In genomic region chr1:62629952-62630351, GRCm38 (mm10) we compare ENCODE assay signal across 16 mouse cellular contexts.
DNase-seq lines count a peak whose midpoint lies in the region; ATAC-seq lines count a peak whose summit lies in the region.
"Had no signal": no experiment of that assay in that cellular context is flagged by ENCODE, and none has a peak within 500 bp of the region (broad histone marks: within the 10 kb centered on the region; RNA-seq: fewer than 3 reads in every experiment).

No protein-coding gene starts in this region.

- H3K4me3 ChIP-seq in midbrain, embryonic 11.5 days (ENCODE audit: low read depth, low read length) = no peak overlapping the region
- no peak overlapping the region for H3K4me3 ChIP-seq in midbrain, embryonic 13.5 days (replicated peaks)
- H3K4me3 ChIP-seq: forebrain, embryonic 10.5 days; gastrocnemius, adult 2 months; layer of hippocampus, adult 2 months; left cerebral cortex, adult 2 months; neural tube, embryonic 15.5 days had no signal

- no peaks in the 10 kb centered on the region for H3K27me3 ChIP-seq in midbrain, embryonic 11.5 days (ENCODE audit: control insufficient read depth, insufficient read depth, low read length)
- H3K27me3 ChIP-seq in midbrain, embryonic 13.5 days = no peaks in the 10 kb centered on the region
- H3K27me3 ChIP-seq: neural tube, embryonic 15.5 days had no signal

- H3K4me2 ChIP-seq in midbrain, embryonic 11.5 days = no peak overlapping the region
- no peak overlapping the region for H3K4me2 ChIP-seq in midbrain, embryonic 13.5 days (replicated peaks)
- H3K4me2 ChIP-seq: neural tube, embryonic 15.5 days had no signal

- no peak overlapping the region for H3K9ac ChIP-seq in midbrain, embryonic 11.5 days (ENCODE audit: low read length)
- no peak overlapping the region for H3K9ac ChIP-seq in midbrain, embryonic 13.5 days (replicated peaks)
- H3K9ac ChIP-seq: neural tube, embryonic 15.5 days had no signal

- WGBS in midbrain, embryonic 11.5 days = 80% methylated on average over 1 of the region's 1 CpGs
- WGBS in midbrain, embryonic 13.5 days = 81% methylated on average over 1 of the region's 1 CpGs

- no peaks in the 10 kb centered on the region for H3K4me1 ChIP-seq in midbrain, embryonic 11.5 days (ENCODE audit: control insufficient read depth, insufficient read depth, low read length)
- H3K4me1 ChIP-seq in midbrain, embryonic 13.5 days (replicated peaks) = 0 out of 2 replicates have a peak, but pooled peaks cover 4% of the 10 kb centered on the region
- H3K4me1 ChIP-seq: forebrain, embryonic 10.5 days; neural tube, embryonic 15.5 days had no signal

- peak; percentile 12 for DNase-seq in gastrocnemius, postnatal 10 days
- no peak for DNase-seq in gastrocnemius, postnatal 25 days
- DNase-seq in midbrain, embryonic 11.5 days (ENCODE audit: low spot score, missing footprints) = peak; percentile 76
- peak; percentile 26 to 35 for DNase-seq in lung, adult 18-20 months
- DNase-seq in lung, postnatal 4 days = peak; percentile 33 to 70
- no peak for DNase-seq in urinary bladder, adult 18-20 months (ENCODE audit: low spot score in 2 of 2)
- DNase-seq: cerebellum, adult 2 months; gastrocnemius, adult 2 months; liver; retina, postnatal 1 day had no signal

- H3K36me3 ChIP-seq in midbrain, embryonic 11.5 days (ENCODE audit: control insufficient read depth, insufficient read depth, low read length) = no peaks in the 10 kb centered on the region
- H3K36me3 ChIP-seq in midbrain, embryonic 13.5 days = no peaks in the 10 kb centered on the region
- H3K36me3 ChIP-seq: forebrain, embryonic 10.5 days; G1E; neural tube, embryonic 15.5 days had no signal

- H3K9me3 ChIP-seq in midbrain, embryonic 11.5 days (ENCODE audit: control insufficient read depth, low read length) = no peaks in the 10 kb centered on the region
- no peaks in the 10 kb centered on the region for H3K9me3 ChIP-seq in midbrain, embryonic 13.5 days
- H3K9me3 ChIP-seq: forebrain, embryonic 10.5 days; G1E; neural tube, embryonic 15.5 days had no signal

- H3K27ac ChIP-seq in midbrain, embryonic 11.5 days (ENCODE audit: low read depth, low read length) = no peak overlapping the region
- no peak overlapping the region for H3K27ac ChIP-seq in midbrain, embryonic 13.5 days
- H3K27ac ChIP-seq: forebrain, embryonic 10.5 days; gastrocnemius, adult 2 months; layer of hippocampus, adult 2 months; left cerebral cortex, adult 2 months; neural tube, embryonic 15.5 days had no signal

- no peak for ATAC-seq in midbrain, embryonic 11.5 days (ENCODE audit: low FRiP score)
- ATAC-seq in midbrain, embryonic 13.5 days = no peak

Comparison
In these comparisons a context has a peak if more than half of its experiments do, and no peak if none do; other contexts are left out.
1. DNase-seq: peak in gastrocnemius, postnatal 10 days (single experiment), midbrain, embryonic 11.5 days (single experiment), lung, adult 18-20 months (2 of 2) and lung, postnatal 4 days (2 of 2); none in gastrocnemius, postnatal 25 days (single experiment) and urinary bladder, adult 18-20 months (0 of 2).